Mouse (Mus musculus): ENCODE data around the gene Vmn1r117.
"Not testable (repeated sequence)": the region's sequence is repeated elsewhere in the genome, so short reads cannot be mapped to it uniquely, and the experiment has no call there.

The Vmn1r117 gene

GRCm38 (mm10) chr7:20884021-20884420, at the start of gene Vmn1r117:
Gene Vmn1r117 (minus strand): TSS chr7:20884121.
- ATAC-seq (ENCODE audit: insufficient number of reproducible peaks, low FRiP score, low TSS enrichment) = not testable (repeated sequence)

GRCm38 (mm10) chr7:20912247-20912646, 28.3 kb upstream of the Vmn1r117 start, which contains the start of gene Vmn1r118:
Gene Vmn1r118 (minus strand): TSS chr7:20912347.
- not testable (repeated sequence) for ATAC-seq (ENCODE audit: insufficient number of reproducible peaks, low FRiP score, low TSS enrichment)

- not testable (repeated sequence) for ATAC-seq (ENCODE audit: insufficient number of reproducible peaks, low FRiP score, low TSS enrichment)
These were observed 12.0 kb downstream of the Vmn1r117 start, which contains the start of gene Vmn1r116 for GRCm38 (mm10) chr7:20871956-20872355. Gene Vmn1r116 (plus strand): TSS chr7:20872256.

- not testable (repeated sequence) for ATAC-seq (ENCODE audit: insufficient number of reproducible peaks, low FRiP score, low TSS enrichment)
These were observed 39.0 kb downstream of the Vmn1r117 start, which contains the start of gene Vmn1r115 for GRCm38 (mm10) chr7:20844885-20845284. Gene Vmn1r115 (minus strand): TSS chr7:20844985.

All from cerebellum, adult (tissue).